Mouse (Mus musculus): ENCODE data around the gene Iqcd.

Gene Iqcd

DNA sequence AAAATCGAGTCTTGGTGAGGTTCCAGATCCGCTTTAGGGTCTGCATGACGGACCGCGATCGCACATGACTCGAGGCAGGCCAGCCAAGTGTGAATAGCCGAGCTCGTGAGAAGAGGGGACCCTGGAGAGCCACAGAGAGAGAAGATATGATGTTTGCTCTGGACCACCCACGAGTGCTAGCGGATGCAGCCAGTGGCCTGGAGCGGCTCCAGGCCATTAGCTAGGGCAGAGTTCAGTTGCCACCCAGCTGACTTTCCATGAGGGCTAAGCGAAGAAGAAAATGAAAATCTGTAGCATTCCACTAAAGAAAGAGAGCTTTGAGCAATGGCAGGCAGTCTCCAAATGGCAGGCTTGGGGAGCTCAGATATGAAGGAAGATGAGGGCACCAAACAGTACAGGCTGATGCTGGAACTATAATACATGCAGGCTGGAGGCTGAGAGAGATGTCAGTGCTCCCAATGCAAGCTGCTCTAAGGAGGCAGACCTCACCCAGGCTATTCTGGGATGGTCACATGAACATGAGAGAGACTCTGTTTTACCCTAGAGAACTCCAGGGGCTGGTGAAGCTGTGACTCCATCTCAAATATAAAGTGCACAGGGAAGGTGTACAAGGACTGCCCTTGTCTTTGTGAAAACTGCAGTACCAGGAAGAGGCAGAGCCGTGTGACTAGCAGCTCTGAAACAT lies 17.6 kb upstream of the Iqcd start:
- DNase-seq (ENCODE audit: low read depth, low spot score), result no peak

DNA sequence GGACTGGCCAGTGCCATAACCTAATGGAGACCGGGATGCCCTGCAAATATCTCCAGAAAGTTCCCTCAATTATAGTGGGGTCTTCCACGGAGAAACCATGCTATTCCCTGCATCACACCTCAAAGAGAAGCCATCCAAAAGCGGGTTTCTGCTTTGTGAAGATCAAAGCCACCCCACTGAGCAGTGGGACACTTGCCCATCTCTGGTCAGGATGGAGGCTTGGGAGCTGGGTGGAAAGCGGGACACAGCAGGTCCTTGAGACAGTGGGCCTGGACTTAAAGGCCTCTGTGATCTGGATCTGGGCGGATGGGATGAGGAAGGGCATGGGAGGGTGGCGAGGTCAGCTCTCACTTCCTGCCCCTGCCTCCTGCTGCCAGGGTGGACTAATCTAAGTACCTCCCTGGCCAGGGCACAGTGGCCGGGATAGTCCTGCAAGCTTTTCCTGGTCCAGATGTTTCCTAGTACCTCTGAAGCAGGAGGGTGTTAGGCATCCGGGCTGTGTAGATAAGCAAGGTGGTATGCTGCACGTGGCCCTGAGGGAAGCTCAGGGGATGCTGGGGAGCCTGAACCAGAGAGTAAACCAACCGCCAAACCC lies 14.2 kb upstream of the Iqcd start:
- DNase-seq (ENCODE audit: low read depth, low spot score), result no peak

DNA sequence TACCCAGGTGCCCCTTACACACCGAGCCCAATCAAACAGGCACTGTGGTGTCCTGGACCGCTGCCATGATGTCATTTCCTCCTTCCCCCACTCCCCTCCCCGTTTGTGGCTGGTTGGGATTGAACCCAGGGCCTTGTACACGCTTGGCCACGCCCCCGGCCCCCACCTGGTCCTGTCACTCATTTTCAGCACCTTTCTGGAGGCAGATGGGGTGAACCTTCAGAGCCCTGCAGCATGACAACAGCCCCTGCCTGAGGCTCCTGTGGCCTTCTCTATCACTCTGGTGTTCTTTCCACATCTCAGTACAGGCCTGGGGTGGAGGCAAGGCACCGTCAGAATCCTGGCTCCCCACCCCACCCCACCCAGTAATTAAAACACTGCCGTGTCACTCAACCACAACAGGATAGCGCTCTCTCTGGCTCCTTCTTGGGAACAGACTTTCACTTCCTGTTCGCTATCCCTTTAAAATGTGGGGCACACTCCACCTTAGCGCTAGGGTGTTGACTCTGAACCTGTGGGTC lies 12.0 kb upstream of the Iqcd start:
- no peak for DNase-seq (ENCODE audit: low read depth, low spot score)

DNA sequence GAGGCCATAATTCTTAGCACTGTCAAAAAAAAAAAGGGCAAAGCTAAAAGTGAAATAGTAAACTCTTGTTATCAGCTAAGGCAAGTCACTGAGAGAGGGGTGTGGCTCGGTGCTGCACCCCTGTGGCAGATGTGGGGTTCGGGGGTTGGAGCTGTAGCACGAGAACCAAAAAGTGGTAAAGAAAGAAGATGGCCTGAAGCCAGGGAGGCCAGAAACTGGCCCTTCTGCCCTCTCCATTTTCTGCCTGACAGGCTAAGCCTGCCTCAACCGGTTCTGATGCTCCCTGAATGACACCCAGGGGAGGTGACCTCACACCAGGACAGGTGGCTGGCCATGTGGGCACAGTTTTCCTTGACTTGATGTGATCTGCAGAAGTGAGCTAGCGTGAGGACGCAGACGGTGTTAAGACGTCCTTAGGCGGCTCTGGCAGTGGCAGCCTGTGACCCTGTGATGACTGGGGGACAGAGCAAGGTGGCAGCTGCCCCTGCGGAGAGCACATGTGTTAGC lies 10.8 kb upstream of the Iqcd start:
- no peak for DNase-seq (ENCODE audit: low read depth, low spot score)

DNA sequence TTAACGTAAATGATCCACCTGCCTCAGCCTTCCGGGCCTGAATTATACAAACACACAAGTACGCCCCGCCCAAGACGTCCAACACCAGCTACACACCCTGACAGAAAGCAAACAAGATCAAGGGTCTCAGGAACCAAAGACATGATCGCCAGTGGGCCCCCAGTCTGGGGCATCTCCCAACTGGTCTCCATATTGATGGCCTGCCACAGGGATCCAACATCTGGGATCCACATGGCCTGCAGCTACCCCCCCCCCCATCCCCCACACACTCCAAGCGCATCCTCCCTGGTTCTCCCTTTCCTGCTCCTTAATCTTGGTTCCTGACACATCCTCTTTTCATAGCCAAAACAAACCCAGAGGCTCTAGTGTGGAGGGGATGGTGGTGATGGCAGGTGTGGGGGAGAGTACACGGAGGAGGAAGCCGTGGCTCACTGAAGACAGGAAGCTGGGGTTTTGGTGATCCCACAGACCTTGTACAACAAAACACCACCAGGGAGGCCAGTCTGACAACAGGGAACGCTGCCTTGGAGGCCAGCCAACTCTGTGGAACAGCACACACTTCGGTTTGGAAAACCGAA lies 10.2 kb upstream of the Iqcd start:
- DNase-seq (ENCODE audit: low read depth, low spot score), result no peak

DNA sequence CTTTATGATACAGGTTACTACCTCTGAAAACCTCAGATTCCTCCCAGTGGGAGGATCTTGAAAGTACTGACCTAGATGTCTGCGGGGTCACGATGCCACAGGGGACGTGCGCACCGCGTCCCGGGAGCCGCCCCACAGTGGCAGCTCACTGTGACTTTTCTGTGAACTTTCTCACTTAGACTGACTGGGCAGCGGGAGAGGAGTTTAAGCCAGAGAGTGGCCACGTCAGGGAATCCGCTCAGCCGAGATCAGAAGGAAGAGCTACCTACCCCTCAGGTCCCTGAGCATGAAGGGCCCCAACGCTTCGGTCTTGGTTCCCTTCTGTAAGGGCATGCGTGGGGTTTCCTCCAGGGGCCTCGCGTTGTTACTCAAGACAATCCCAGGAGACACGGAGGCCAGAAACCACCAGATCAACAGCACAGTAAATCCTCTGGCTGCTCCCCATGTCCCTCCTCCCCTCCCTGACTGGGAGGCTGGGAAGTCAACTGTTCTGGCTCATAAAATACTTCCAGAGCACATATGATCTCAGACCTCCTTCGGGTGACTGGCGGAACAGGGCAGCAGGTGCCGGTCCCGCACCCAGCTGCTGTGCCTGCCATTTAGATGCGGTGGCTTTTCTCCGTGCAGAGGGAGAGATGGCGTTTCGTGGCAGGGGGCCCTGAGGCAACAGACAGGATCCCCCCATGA lies 9.5 kb upstream of the Iqcd start:
- no peak for DNase-seq (ENCODE audit: low read depth, low spot score)

DNA sequence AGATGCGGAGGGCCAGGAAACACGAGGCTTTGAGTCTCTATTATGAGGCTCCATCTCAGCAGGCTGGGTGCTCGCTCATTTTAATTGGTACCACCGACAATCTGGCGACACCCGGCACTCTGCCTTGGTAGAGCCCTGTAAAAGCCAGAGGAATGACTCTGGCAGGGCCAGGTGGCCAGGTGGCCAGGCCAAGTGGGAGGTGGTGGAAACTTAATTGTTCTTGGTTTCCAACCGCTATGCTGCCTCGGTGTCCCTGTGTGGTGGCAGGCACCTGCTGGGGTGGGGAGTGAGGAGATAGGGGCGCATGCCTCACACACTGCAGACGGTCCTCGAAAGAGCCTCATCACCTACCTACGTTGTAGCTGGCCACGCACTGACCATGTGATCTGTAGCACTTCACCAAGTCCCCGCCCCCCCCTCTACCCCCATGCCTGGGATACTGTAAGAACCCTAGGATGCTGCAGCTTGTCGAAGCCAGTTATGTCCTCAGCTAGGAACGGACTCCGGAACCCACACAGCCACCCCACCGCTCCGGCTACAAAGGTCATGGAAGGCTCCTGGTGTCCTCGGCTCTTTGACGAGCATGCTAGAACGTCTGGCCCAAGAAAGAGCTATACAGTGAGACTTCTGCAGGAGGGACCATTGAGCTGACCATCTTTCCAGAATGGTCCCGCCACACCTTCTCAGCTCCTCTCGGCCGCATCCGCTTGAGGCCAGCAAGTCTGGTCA lies 8.8 kb upstream of the Iqcd start:
- DNase-seq (ENCODE audit: low read depth, low spot score), result no peak

DNA sequence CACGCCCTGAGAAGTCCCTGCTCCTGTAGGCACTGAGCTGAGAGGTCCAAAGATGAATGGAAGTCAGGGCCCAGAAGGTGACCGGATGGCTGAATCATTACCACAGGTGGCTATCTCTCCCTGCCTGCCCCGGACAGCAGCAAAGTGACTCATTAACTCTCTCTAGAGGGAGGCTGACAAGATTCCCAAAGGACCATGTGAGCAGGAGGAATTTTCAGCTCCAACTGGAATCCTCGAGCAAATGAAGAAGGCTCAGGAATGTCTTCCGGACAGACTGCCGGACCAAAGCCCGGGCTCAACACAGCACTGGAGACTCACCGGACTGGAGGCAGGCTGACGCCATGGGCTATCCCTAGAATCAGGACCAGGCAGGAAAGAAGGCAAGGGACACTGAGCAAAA lies 6.8 kb upstream of the Iqcd start:
- DNase-seq (ENCODE audit: low read depth, low spot score), result no peak

DNA sequence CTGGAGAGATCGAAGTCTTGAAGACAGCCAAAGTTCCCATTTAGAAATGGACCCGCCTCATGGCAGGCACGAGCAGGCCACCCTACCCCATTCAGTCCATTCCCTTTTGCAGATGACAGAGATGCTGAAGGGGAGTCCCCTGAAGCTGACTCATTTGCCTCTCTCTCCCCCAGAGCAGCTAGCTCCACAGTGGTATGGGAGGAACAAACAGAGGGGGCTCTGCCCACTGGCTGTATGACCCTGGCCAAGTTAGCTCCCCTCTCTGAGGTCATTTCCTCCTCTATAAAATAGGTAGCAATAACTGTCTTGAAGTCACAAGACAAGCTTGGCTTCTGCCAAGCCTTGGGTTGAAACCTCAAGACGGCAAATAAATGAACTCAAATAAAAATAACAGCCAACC lies 5.3 kb upstream of the Iqcd start:
- no peak for DNase-seq (ENCODE audit: low read depth, low spot score)

DNA sequence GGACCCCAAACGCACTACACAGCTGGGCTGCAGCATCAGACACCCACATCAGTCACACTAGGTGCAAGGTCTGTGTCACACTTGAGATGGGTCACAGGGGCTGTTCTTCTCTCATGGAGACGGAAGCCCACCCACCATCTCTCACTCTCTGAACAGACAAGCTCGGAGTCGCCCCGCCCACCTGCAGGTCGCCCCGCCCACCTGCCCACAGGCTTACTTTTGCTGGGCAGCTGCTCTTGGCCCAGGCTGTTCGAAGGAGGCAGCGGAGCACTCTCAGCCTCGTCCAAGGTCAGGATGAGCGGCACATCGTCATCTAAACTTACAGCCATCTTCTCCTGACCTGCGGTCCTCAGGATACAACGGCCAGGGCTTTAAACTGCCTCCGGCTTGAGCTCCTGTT lies 3.8 kb upstream of the Iqcd start:
- no peak for DNase-seq (ENCODE audit: low read depth, low spot score)

DNA sequence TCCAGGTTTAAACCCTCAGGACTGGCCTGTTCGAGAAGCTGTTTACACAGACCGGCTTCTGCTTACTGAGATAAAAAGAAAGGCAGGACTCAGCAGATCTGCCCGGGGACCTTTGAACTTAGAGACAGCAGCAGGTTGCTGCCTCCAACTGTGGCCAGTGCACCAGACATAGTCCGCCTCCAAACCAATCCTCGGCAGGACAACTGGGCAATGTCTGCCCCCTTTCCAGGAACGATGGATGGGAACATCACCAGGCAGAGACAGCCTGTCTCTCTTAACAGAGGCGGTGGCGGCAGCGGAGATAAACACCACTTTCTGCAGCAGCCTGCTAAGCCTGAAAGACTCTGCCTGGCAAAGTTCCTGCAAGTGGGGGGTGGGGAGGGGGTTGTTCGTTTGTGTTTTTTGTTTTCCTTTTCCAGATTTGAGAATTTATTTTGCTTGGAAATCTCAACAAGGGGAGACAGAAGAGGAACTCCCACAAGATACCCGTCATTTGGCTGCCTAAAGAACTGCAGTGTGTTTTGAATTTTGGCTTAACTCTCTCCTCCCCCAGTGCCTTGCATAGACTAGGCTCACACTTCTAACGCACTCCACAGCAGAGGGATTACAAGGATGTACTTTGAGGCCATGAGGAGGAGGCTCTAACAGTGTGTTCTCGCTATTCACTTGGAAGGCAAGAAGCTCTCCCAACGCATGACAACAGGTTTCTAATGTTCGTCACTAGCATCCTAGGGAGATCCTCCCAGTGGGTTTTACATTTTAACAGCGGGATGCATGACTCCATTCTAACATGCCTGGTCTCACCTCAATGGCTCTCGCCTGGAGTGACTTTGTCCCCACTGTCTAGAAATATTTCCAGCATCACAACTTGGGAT lies 1.8 kb upstream of the Iqcd start:
- no peak for DNase-seq (ENCODE audit: low read depth, low spot score)

DNA sequence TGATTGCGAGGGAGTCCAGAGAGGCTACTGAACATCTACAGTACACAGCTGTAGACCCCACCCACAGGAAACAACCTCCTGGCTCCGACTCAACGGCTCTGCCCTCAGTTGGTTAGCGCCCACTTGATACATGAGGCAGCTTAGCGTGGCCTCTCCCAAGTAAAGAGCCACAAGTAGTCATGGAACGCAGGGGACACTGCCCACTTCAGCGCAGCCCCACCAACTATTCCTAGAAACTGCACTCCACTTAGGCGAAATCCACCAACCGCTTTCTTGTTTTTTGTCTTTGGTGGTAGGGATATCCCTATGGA lies 1.2 kb upstream of the Iqcd start:
- DNase-seq (ENCODE audit: low read depth, low spot score), result no peak

DNA sequence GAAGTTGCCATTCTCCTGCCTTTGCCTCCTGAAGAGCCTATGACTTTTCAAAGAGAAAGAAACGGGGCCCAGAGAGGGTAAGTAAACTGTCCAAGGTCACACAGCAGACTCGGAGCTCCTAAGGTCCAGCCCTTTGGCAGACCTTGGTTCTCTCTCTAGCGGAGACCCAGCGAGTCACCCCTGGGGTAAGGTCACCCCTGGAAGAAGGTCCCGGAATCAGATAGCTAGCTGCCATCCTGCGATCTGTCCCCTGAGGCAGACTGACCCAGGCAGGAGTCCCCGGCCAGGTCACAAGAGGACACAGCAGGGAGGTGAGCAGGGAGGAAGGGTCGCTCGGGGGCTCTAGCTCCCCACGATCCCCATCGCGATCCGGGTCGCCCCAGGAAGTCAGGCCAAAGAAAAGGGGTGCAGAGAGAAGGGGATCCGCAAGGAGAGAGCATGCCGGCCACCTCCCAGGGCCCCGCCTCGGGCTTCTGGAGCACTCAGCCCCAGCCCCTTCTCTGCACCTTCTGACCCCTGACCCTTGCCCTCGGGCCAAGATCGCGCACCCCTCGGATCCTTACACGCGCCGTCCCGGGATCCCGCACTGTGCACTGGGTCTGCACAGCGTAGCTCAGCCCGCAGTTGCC lies 762 bp upstream of the Iqcd start:
- no peak for DNase-seq (ENCODE audit: low read depth, low spot score)

DNA sequence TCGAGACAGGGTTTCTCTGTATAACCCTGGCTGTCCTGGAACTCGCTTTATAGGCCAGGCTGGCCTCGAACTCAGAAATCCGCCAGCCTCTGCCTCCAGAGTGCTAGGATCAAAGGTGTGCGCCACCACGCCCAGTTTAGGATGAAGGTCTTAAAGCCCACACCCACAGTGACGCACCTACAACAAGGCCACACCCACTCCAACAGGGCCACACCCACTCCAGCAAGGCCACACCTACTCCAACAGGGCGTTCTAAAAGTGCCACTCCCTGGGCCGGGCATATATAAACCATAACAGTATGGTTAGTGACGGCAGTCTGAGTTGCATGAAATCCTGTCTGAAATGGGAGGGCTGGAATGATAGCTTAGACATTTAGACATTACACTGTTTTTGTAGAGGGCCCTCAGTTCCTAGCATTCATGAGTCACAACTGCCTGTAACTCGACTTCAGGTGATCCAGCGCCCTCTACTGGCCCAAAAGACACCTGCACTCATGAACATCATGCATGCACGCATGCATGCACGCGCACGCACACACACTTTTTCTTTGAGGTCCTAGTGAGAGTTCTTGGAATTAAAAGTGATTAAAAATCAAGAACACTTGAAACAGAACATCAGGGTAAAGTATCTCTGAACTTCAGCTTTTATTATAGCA lies 1.7 kb downstream of the Iqcd start:
- DNase-seq (ENCODE audit: low read depth, low spot score), result no peak

DNA sequence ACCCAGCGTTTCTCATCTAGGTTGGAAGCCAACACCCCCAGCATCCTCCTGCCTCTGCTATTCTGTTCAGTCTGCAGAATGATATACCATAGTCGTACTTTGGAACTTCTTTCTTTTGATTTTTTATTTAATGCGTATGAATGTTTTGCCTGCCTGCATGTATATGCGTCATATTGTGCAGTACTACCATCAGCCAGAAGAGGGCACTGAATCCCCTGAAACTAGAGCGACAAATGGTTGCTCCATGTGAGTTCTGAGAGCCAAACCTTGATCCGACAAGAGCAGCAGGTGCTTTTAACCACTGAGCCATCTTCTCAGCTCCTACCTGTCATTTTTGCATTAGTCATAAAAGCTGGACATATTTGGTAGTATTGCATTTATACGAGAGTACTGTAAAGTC lies 3.3 kb downstream of the Iqcd start:
- no peak for DNase-seq (ENCODE audit: low read depth, low spot score)

DNA sequence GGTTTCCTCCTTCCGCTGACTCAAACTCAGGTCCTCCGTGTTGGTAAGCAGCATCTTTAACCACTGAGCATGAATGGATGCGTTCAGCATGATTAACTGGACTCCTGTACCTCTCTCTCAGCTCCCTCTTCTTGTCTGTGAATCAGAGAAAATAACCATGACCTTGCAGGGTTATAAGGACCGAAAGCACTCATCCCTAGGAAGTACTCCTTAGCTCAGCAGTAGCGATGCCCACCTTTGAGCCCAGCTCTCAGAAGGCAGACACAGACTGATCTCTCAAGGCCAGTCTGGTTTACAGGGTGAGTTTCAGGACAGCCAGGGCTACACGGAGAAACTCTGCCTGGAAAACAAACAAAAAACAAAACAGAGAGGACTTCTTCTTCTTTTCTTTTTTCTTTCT lies 5.7 kb downstream of the Iqcd start:
- no peak for DNase-seq (ENCODE audit: low read depth, low spot score)

DNA sequence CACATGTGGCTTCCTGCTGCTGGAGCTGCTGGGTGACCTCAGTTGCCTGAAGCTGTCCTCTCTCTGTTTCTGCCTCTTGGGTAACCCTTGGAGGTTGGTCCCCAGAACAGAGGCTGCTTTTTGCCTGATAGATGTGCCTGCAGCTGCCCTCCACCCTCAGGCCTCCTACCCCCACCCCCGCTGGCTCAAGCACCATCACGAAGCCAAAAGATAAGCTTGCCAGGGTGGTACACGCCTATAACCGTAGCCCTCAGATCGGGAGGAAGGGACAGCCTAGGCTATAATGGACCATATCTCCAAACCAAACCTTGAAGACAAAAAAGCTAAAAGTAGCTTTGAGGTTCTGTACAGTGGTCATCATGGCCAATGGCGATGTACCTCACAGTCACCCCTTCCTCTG lies 10.8 kb downstream of the Iqcd start:
- no peak for DNase-seq (ENCODE audit: low read depth, low spot score)

DNA sequence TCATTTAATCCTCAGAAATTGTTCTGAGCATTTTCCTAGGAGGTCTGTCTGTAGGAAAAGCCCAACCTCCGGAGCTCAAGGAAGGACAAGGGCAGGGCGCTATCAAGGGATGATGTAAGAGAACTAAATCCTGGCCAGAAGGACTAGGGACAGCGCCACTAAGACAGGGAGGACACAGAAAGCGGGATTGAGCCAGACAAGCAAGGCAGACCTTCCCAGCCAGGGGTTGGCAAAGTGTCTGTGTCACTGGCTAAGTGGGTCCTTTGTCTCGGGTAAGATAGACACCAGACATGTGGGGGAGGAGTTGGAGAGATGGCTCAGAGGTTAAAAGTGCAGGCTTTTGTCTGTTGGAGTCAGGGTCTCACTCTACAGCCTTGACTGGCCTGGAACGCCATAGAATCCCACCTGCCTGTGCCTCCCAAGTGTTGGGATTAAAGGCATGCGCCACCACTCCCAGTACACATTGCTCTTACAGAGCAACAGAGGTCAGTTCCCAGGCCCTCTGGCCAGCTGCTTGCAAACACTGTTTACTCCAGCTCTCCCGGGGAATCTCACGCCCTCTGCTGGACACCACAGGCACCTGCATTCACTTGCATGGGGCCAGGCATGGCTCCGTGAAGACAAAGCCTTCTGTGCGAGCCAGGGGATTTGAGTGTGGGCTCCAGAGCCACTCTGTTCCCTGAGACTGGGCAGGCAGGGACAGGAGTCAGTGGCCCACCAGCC lies 12.3 kb downstream of the Iqcd start:
- no peak for DNase-seq (ENCODE audit: low read depth, low spot score)

DNA sequence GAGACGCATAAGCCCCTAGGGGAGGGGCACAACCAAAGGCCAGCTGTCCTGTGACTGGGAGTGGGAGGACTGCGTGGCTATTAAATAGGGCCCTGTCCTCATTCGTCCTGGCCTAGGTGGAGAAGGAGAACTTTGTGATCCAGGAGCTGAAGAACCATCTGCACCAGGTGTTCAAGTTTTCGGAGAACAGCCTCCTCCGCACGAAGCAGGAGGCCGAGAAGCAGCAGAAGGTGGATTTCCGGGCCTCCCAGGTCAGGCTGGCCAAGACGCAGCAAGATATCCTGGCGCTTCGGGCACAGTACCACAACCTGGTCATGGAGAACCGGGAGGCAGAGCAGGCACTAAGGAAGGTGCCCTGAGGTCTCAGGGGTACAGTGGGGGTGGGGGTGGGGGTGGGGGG lies 13.4 kb downstream of the Iqcd start:
- no peak for DNase-seq (ENCODE audit: low read depth, low spot score)

All from brain, embryonic 18.5 days (tissue).